ENCODE assay signal across 9 mouse cellular contexts in genomic region chr14:58709861-58710260, GRCm38 (mm10).
DNase-seq lines count a peak whose midpoint lies in the region.
"Had no signal": no experiment of that assay in that cellular context is flagged by ENCODE, and none has a peak within 500 bp of the region (broad histone marks: within the 10 kb centered on the region; RNA-seq: fewer than 3 reads in every experiment).

No protein-coding gene starts in this region.

- no peak overlapping the region for H3K27ac ChIP-seq in heart, embryonic 10.5 days
- H3K27ac ChIP-seq in hindbrain, embryonic 10.5 days, result no peak overlapping the region

- H3K27me3 ChIP-seq in heart, embryonic 10.5 days (ENCODE audit: insufficient read depth, poor library complexity, severe bottlenecking), result no peaks in the 10 kb centered on the region
- H3K27me3 ChIP-seq in hindbrain, embryonic 10.5 days (ENCODE audit: insufficient read depth, poor library complexity, severe bottlenecking), result no peaks in the 10 kb centered on the region

- H3K36me3 ChIP-seq in heart, embryonic 10.5 days, result no peaks in the 10 kb centered on the region
- H3K36me3 ChIP-seq in hindbrain, embryonic 10.5 days, result no peaks in the 10 kb centered on the region

- no peaks in the 10 kb centered on the region for H3K9me3 ChIP-seq in heart, embryonic 10.5 days
- H3K9me3 ChIP-seq in hindbrain, embryonic 10.5 days, result no peaks in the 10 kb centered on the region

- WGBS in heart, embryonic 10.5 days, result 83% methylated on average over 7 of the region's 7 CpGs
- 80% methylated on average over 7 of the region's 7 CpGs for WGBS in hindbrain, embryonic 10.5 days

- H3K4me3 ChIP-seq in heart, embryonic 10.5 days, result no peak overlapping the region
- no peak overlapping the region for H3K4me3 ChIP-seq in hindbrain, embryonic 10.5 days
- H3K4me3 ChIP-seq: erythroblast, embryonic 14.5 days had no signal

- DNase-seq in heart, adult 11 months, result peak; percentile 94
- no peak for DNase-seq in heart, embryonic 10.5 days (ENCODE audit: low spot score)
- peak; percentile 43 for DNase-seq in right cerebral cortex, adult 18-20 months
- DNase-seq in right cerebral cortex, postnatal 14 days, result no peak
- DNase-seq in kidney, postnatal 25 days, result peak; percentile 26 to 48
- peak; percentile 44 for DNase-seq in telencephalon, adult 2 months (ENCODE audit: low read depth, low spot score)
- no peak for DNase-seq in embryo, embryonic 10 days (ENCODE audit: low spot score)
- no peak for DNase-seq in hindbrain, embryonic 10.5 days (ENCODE audit: low spot score)

- no peaks in the 10 kb centered on the region for H3K4me1 ChIP-seq in heart, embryonic 10.5 days
- no peaks in the 10 kb centered on the region for H3K4me1 ChIP-seq in hindbrain, embryonic 10.5 days (replicated peaks)

Comparison
In these comparisons a context has a peak if more than half of its experiments do, and no peak if none do; other contexts are left out.
1. DNase-seq: peak in heart, adult 11 months (single experiment), right cerebral cortex, adult 18-20 months (single experiment), kidney, postnatal 25 days (2 of 2) and telencephalon, adult 2 months (single experiment); none in heart, embryonic 10.5 days (single experiment), right cerebral cortex, postnatal 14 days (single experiment), embryo, embryonic 10 days (single experiment) and hindbrain, embryonic 10.5 days (single experiment).